Mouse (Mus musculus) left cerebral cortex, postnatal 36 days (tissue): Measurements from ENCODE around the gene Bcas3. TPM values are rescaled to one million over a fixed set of nuclear protein-coding genes. Genes with fewer than 3 reads are reported as not detected.

Experiments used
- DNase-seq, 2 experiments: peaks; one replicate each; pipeline ENCODE4 v3.0.0; 2021 to 2022; ENCODE audit warnings: low spot score in 2 of 2, mixed read lengths in 1 of 2
- intact Hi-C: fragments of 180-260 bp; cut with DNase I; formaldehyde crosslinking; loops from one replicate; pipeline ENCODE4 v1.15.1; 2025
- total RNA-seq, 2 experiments: library from RNA; stranded (reverse); gene quantifications; 2 replicates each; pipeline ENCODE4 v1.2.3; 2021

The Bcas3 gene
- total RNA-seq, 2 experiments from 2014 or later = 69.6 to 74.1 TPM

GRCm38 (mm10) chr11:85799856-85800255 is 446.9 kb downstream of the Bcas3 start:
- no peak for DNase-seq
- intact Hi-C loops = no loop called here

DNA sequence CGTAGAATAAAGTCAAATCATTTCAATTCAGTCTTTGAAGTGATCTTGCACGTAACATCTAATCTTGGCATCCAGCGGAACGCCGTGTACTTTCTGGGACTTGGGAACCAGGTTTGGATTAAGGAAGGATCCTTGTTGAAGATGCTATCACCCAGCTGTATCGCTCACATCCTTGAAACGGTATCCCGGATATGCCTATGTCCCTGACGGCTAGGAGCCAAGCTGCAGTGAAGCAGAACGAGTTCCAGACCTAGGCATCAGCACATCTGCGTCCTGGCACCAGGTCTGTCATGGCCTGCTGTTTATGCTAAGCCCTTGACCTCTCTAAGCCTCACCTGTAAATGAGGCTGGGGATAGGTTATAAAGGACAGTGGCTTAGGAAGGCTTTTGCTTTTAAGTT is 447.4 kb downstream of the Bcas3 start:
- DNase-seq = no peak
- intact Hi-C loops = no loop called here

DNA sequence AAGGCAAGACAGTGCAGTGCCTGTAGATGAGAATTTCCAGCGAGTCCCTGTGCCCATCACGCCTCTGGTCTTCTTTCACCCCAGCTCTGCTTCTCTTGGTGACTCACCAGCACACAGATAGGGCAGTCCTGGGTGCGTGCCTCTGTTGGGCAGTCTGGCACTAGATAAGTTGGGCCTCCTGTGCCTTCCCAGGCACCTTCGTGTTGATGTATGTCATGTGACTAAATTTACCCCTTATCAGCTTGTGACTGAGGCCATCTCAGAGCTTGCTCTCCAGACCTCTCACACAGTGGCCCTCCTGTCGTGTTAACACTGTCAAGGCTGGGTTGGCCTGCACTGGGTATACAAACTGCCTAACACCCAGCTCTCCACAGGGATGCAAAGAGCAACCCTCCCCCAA is 451.1 kb downstream of the Bcas3 start:
- DNase-seq = no peak
- intact Hi-C loops = no loop called here

DNA sequence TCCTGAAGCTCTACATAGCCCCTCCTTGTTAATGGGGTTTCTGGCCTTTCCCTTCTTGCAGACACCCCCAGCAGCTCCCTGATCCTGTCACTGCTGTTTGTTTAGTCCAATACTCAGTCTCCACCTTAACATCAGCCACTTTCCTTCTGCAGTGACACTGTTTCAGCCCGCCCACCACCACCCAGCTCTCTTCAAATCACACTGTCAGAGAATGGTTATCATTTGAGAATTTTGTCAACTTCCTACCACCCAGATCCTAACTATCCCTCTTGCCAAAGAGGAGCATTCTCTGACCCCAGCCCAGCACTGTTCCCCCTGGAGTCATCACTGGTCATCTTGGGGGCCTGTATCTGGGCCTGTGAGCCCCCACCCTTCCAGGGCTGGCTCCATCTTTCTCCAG is 452.8 kb downstream of the Bcas3 start:
- no peak for DNase-seq
- intact Hi-C loops = no loop called here

DNA sequence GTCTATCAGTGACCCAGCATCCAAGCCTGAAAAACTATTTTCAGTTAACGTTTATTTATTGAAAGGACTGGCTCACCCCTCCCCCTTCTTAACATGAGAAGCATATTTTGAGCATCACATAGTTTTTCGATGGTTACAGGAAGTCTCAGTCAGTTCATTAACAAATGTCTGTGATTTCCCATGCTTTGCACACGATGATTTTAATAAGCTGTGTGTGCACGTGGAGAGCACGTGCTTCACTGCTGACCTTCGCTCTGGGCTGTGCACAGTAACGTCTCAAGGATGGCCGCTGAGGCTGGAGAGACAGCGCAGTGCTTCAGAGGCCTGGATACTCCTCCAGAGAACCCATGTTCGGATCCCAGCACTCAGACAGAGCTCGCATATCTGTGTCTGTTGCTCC is 454.4 kb downstream of the Bcas3 start:
- no peak for DNase-seq
- intact Hi-C loops = no loop called here

- no peak for DNase-seq
- intact Hi-C loops = no loop called here
These were observed 458.3 kb downstream of the Bcas3 start for GRCm38 (mm10) chr11:85811229-85811628.

- no peak for DNase-seq
- intact Hi-C loops = no loop called here
These were observed 458.7 kb downstream of the Bcas3 start for GRCm38 (mm10) chr11:85811676-85812075.

DNA sequence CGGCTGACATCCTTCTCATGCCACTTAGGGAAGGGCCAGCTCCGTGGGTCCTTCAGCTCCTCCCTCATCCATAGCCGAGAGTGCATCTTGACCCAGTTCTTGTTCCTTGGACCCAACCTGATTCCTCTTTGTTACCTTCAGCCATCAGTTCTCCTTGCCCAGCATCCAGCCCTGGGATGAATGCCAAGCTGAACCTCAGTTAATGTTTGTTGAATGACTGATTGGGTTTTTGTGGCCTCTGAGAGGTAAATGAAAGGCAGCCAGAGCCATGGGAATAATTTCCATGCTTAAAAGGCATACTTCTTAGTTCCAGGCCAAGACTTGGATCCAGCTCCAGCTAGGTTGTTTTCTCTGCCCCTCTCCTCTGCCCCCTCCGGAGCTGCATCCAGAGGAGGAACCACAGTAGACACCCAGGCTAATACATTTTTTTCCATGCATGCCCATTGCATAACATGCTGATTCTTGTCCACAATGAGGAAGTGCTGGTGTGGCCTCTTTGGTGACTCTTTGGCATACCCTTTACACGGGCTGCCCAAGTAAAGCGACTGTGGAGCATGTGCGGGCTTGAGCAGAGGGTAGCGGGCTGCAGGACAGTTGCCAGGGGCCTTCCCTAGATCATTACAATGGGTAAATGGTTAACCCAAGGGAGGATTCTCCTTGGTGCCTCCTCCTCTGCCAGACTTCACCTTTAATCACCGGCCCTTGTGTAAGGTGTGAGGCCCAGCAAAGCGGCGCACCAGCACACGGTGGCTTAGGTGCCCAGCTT is 459.4 kb downstream of the Bcas3 start:
- DNase-seq = no peak

GRCm38 (mm10) chr11:85814678-85815077 is 461.7 kb downstream of the Bcas3 start:
- no peak for DNase-seq
- intact Hi-C loops = no loop called here

More for the DNA sequence above, 459.4 kb downstream of the Bcas3 start:
- intact Hi-C loops = no loop called here

DNA sequence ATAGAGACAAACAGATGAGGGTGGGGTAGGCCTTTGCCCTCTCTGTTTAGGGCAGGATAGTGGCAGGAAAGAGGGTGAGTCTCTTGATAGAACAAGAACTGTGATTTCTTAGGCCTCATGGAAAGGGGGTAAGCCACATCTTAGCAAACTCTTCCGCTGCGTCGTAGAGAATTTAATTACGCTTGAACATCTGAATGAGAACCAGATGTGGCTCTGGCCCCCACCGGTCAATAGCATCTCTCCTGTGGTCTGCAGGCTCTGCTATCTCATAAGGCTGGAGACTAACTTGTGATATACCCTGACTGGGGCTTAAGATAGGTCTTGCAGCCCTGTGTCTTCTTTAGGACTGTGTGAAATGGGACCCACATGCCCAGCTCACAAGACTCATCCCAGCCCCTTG is 463.5 kb downstream of the Bcas3 start:
- no peak for DNase-seq
- intact Hi-C loops = no loop called here

DNA sequence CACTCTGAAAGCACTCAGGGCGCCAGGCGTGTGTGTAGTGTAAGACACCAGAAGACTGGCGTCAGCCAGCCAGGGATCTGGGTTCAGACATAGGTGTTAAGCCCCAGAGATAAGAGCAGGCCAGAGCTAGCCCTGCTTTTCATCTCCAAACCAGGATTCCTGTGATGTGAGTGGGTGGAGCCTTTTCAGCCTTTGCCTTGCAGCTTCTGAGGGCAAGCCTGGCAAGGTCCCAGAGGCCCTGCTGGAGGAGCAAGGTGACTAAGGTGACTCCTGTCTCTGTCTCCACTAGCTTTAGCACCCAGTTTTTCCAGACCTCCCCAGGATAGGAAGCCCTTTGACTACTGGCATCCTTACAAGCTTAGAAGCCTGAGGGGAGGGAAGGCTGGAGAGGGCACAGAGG is 465.4 kb downstream of the Bcas3 start:
- intact Hi-C loops = no loop called here
- no peak for DNase-seq

DNA sequence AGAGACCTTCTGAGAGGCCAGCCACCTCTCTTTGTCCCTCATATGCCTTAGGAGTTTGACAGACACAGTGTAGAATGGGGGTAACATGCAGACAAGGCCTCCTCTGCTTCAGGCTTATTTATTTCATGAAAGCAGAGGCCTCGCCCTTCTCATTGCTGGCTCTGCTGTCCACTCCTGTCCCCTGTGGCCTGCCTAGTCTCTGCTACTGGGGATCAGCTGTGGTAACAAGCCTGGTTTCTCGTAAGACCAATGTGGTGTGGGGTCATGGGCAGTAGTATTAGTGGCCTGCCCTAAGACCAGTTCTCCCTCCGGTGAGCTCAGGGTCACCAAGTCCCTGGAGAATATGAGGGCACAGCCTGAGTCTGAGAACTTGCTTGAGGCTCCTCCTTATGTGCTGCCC is 468.0 kb downstream of the Bcas3 start:
- intact Hi-C loops = no loop called here
- DNase-seq = no peak

DNA sequence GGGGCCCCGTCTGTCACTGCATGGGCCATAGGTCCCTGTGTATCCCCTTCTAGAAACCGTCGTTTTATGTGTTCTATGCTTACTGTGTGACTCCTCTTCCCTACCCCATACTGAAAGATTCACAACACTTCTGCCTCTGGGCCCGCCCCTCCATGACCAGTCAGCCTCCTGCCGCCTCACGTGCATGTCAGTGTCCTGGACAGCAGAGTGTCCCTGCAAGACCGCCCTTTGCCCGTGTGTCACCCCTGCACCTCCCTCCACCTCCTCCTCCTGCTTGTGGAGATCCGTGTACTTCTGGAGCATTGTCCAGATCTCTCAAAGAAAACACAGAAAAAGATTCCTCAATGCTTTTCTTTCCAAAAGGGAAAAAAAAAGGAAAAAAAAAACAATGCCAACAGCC is 468.7 kb downstream of the Bcas3 start:
- DNase-seq = no peak
- intact Hi-C loops = loop anchor here (2.0 kb wide), 1 partner anchor 303 kb away; no protein-coding TSS in a partner anchor

DNA sequence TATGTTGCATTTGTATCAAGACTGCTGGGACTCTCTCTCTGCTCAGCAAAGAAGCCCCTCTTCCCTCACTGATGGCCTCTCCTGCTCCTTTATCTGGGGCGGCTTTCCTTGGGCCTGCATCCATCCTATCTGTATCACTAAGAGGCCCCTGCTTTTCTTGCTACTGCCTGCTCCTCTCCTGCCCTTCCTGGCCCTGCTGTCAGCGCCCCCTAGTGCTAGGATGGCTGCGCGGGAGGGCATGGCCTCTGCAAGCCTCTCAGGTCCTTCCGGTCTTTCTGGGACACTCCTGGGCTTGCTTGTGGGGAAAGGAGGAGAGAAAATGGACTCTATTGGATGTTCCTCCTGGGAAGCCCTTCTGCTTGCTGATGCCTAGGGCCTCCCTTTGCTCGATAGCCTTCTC is 470.2 kb downstream of the Bcas3 start:
- intact Hi-C loops = loop anchor here (2.0 kb wide), 1 partner anchor 304 kb away; no protein-coding TSS in a partner anchor
- no peak for DNase-seq

GRCm38 (mm10) chr11:85823794-85824193 is 470.8 kb downstream of the Bcas3 start:
- DNase-seq = no peak
- intact Hi-C loops = loop anchor here (2.0 kb wide), 1 partner anchor 305 kb away; no protein-coding TSS in a partner anchor

DNA sequence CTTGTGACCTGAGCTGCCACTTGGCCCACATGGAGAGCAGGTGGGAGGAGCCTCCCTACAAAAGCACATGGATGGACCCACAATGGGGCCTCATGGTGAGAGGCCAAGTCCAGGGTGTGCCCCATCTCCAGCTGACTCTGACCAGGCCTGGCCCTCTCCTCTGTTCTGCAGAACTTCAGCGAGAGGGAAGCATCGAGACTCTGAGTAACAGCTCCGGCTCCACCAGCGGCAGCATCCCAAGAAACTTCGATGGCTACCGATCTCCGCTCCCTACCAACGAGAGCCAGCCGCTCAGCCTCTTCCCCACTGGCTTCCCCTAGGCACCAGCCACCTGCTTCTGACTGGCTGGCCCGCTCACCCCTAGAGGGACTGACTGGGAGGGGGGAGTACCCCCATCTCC is 472.1 kb downstream of the Bcas3 start:
- DNase-seq = no peak
- intact Hi-C loops = no loop called here

DNA sequence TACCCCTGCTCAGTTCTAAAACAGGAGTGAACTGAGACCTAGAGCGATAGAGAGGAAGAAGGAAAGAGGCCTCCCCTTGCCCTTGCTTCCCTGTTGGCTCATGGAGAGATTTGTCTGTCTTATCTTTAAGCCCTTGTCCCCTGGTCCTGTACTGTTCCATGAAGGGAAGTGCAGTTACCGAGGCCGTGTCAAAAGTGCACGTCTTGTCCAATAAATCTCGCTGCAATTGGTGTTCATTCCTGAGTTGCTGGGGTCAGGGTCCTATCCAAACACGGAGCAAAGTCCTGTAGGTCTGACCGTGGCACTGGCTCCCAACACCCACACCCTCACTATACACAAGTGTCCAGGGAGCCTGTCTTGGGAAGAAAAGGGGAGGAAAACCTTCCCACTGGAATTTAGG is 472.9 kb downstream of the Bcas3 start:
- intact Hi-C loops = no loop called here

GRCm38 (mm10) chr11:85827342-85827741 is 474.4 kb downstream of the Bcas3 start:
- no peak for DNase-seq
- intact Hi-C loops = no loop called here

More for the DNA sequence above, 472.9 kb downstream of the Bcas3 start:
- no peak for DNase-seq

GRCm38 (mm10) chr11:85828691-85829519 is 475.9 kb downstream of the Bcas3 start:
- intact Hi-C loops = no loop called here

DNA sequence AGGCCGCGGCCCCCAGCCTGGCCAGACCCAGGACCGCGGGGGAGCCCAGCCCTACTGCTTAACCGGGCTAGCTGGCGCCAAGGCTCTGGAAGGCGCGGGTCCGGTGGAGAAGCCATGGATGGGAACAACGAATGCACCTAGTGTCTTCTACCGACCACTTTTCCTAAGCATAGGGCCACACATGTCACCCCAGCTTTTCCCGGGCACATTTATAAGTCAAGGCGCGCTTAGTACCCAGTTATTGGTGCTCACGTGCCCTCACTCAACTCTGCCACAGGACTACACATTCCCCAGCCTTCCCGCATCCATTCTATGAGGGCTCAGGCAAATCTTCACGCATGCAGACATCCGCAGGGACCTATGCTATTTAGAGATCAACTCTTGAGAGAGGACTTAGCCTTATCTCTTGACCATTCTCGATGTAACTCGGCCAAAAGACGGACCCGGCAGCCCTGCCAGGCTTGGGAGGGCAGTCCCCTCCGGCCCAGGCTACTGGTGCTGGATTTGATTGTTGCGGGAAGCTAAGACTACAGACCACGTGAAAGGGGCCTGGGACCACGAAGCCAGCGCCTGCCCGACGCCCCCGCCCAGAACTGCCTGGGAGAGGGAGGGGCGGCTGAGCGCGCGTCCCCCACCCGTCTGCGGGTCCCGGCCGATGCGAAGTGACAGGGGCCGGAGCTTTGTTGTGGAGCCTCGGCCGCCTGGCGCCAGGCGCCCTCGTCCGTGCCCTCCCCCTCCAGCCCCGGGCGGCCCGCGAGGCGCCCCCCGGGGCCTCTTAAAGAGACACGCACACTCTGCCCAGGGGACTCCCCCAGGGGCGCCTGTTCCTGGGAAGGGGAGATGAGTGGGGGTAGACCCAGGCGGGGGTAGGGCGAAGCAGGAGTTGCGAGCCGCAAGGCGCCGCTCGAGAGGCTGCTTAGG is 476.8 kb downstream of the Bcas3 start:
- DNase-seq = no peak
- intact Hi-C loops = loop anchor here (10.0 kb wide), 1 partner anchor 1975 kb away; the partner anchor contains the start of gene Hnf1b

More at GRCm38 (mm10) chr11:85828691-85829519, 475.9 kb downstream of the Bcas3 start:
- DNase-seq = no peak
